Mouse (Mus musculus) lung, postnatal 14 days (tissue): ENCODE measurements at regions not wholly inside any gene's neighbourhood (a gene's known extent, or its start where the extent isn't known, plus 50 kb on each side); places are given as distances from the start of the nearest gene placed in this dataset.

Source experiments
- DNase-seq: peaks from one replicate; pipeline ENCODE4 v3.0.0; 2021

- DNase-seq, result no peak
Measured at GRCm38 (mm10) chr12:107769801-107770515, 233.4 kb downstream of the Bcl11b start.

- no peak for DNase-seq
Measured at GRCm38 (mm10) chr12:107770516-107770836, 232.9 kb downstream of the Bcl11b start.

GRCm38 (mm10) chr12:107771325-107771724, 232.1 kb downstream of the Bcl11b start:
- DNase-seq, result no peak

- DNase-seq, result no peak
Measured at GRCm38 (mm10) chr12:107771809-107772208, 231.6 kb downstream of the Bcl11b start.

GRCm38 (mm10) chr12:107778046-107778445, 225.4 kb downstream of the Bcl11b start:
- DNase-seq, result no peak

- no peak for DNase-seq
Measured at GRCm38 (mm10) chr12:107779306-107780057, 223.9 kb downstream of the Bcl11b start.

GRCm38 (mm10) chr12:107782147-107782546, 221.3 kb downstream of the Bcl11b start:
- no peak for DNase-seq

GRCm38 (mm10) chr12:107783831-107784230, 219.6 kb downstream of the Bcl11b start:
- no peak for DNase-seq

GRCm38 (mm10) chr12:107789818-107790217, 213.6 kb downstream of the Bcl11b start:
- DNase-seq, result no peak

GRCm38 (mm10) chr12:107800296-107800695, 203.1 kb downstream of the Bcl11b start:
- DNase-seq, result no peak

- peak; percentile 1 for DNase-seq
Measured at GRCm38 (mm10) chr12:107807634-107808033, 195.8 kb downstream of the Bcl11b start.

GRCm38 (mm10) chr12:107808158-107808715, 195.2 kb downstream of the Bcl11b start:
- no peak for DNase-seq

- no peak for DNase-seq
Measured at GRCm38 (mm10) chr12:107811231-107811630, 192.2 kb downstream of the Bcl11b start.

- DNase-seq, result no peak
Measured at GRCm38 (mm10) chr12:107812549-107813335, 190.7 kb downstream of the Bcl11b start.

- no peak for DNase-seq
Measured at GRCm38 (mm10) chr12:107814926-107815325, 188.5 kb downstream of the Bcl11b start.

- no peak for DNase-seq
Measured at GRCm38 (mm10) chr12:107823768-107824394, 179.5 kb downstream of the Bcl11b start.

- DNase-seq, result no peak
Measured at GRCm38 (mm10) chr12:107825921-107826320, 177.5 kb downstream of the Bcl11b start.

GRCm38 (mm10) chr12:107831400-107832128, 171.8 kb downstream of the Bcl11b start:
- DNase-seq, result no peak

GRCm38 (mm10) chr12:107833001-107833400, 170.4 kb downstream of the Bcl11b start:
- no peak for DNase-seq

GRCm38 (mm10) chr12:107834512-107834911, 168.9 kb downstream of the Bcl11b start:
- DNase-seq, result no peak

- no peak for DNase-seq
Measured at GRCm38 (mm10) chr12:107837741-107838140, 165.7 kb downstream of the Bcl11b start.

- no peak for DNase-seq
Measured at GRCm38 (mm10) chr12:107844631-107845030, 158.8 kb downstream of the Bcl11b start.
